Mouse (Mus musculus): ENCODE results near the gene Eif2b3. TPM values are rescaled to one million over a fixed set of nuclear protein-coding genes. Genes with fewer than 3 reads are reported as not detected.

The Eif2b3 gene
- polyA plus RNA-seq, 1 experiment from 2014 or later, result 52.0 TPM

DNA sequence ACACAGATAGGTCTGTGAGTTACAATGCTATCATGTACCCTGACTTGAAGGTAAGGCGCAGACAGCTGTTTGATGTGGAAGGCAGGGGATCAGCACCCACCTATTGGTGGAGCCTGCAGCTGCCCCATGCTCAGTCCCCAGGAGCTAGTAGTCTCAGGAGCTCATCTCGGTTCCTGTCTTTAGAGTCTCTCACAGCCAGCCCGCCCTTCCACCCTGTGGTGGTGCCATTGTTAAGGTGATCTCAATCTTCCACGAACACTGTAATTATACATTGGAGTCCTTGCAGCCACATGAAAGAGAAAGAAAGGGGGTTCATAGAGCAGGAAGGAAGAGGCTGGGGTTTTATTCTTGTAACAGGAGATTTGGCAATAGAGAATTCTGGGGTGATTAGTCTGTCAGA lies 80.8 kb downstream of the Eif2b3 start:
- H3K36me3 ChIP-seq (replicated peaks; ENCODE audit: control insufficient read depth, insufficient read depth, low read depth, low read length), result no peaks in the 10 kb centered on the region
- H3K4me3 ChIP-seq (ENCODE audit: low read depth, low read length), result no peak overlapping the region

DNA sequence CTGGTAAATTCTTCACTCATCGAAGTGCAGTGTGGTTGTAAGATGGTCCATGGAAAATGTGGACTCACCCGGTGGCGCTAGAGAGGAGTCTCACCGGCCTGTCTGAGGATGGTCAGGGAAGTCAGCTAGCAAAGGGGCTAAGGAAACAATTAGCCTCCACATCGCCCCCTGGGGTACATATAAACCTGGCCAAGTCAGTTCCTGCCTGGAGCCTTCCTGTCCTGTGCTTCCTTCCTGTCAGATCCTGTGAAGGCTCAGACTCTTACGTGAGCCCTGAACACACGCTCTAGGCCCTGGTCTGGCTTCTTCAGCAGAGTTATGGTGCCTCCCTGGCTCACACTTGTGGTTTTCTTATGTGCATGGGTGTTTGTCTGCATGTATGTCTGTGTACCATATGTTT lies 82.0 kb downstream of the Eif2b3 start:
- Histone ChIP-seq H3K27ac (replicated peaks; ENCODE audit: low read depth, low read length) (no peak overlapping the region), H3K4me3 (ENCODE audit: low read depth, low read length) (no peak overlapping the region), H3K27me3 (ENCODE audit: control insufficient read depth, insufficient read depth, low read length) (no peaks in the 10 kb centered on the region), H3K36me3 (replicated peaks; ENCODE audit: control insufficient read depth, insufficient read depth, low read depth, low read length) (no peaks in the 10 kb centered on the region; the same call in 1 of the 2 replicates), H3K9me3 (replicated peaks; ENCODE audit: control insufficient read depth, low read length) (no peaks in the 10 kb centered on the region), H3K4me2 (ENCODE audit: low read depth, low read length) (no peak overlapping the region), H3K9ac (replicated peaks; ENCODE audit: low read length) (0 out of 2 replicates have a peak overlapping the region, but pooled peaks have one; percentile 22), H3K4me1 (ENCODE audit: control insufficient read depth, insufficient read depth, low read length) (no peaks in the 10 kb centered on the region; the same call in 1 of the 2 replicates)
- DNase-seq (ENCODE audit: low spot score), result peak; percentile 52
- no peak for ATAC-seq (replicated peaks; ENCODE audit: insufficient number of reproducible peaks, low FRiP score, low TSS enrichment, low read depth)
- WGBS, result 43% methylated on average over 7 of the region's 7 CpGs

More for the DNA sequence above, 80.8 kb downstream of the Eif2b3 start:
- DNase-seq (ENCODE audit: low spot score), result no peak
- no peaks in the 10 kb centered on the region for H3K9me3 ChIP-seq (replicated peaks; ENCODE audit: control insufficient read depth, low read length)
- no peak for ATAC-seq (replicated peaks; ENCODE audit: insufficient number of reproducible peaks, low FRiP score, low TSS enrichment, low read depth)
- WGBS, result 67% methylated on average over 4 of the region's 4 CpGs
- H3K4me1 ChIP-seq (ENCODE audit: control insufficient read depth, insufficient read depth, low read length), result no peaks in the 10 kb centered on the region; the same call in 1 of the 2 replicates
- no peak overlapping the region for H3K27ac ChIP-seq (replicated peaks; ENCODE audit: low read depth, low read length)
- no peak overlapping the region for H3K9ac ChIP-seq (replicated peaks; ENCODE audit: low read length)
- H3K4me2 ChIP-seq (ENCODE audit: low read depth, low read length), result no peak overlapping the region
- H3K27me3 ChIP-seq (ENCODE audit: control insufficient read depth, insufficient read depth, low read length), result no peaks in the 10 kb centered on the region

DNA sequence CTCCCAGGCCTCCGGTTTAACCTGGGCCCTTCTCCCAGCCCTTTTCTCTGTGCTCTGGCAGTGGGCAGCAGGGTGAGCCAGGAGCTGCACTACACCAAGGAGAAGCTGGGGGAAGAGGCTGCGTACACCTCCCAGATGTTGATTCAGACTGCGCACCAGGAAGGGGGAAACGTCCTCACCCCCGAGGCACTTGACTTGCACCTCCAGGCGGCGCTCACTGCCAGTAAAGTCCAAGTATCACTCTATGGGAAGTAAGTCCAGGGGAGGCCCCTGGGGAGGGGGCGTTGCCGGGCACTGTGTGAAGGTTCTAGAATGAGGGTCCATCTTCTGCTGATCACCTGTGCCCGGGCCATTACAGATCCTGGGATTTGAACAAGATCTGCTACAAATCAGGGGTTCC lies 85.5 kb downstream of the Eif2b3 start:
- Histone ChIP-seq H3K9ac (replicated peaks; ENCODE audit: low read length) (no peak overlapping the region), H3K4me3 (ENCODE audit: low read depth, low read length) (no peak overlapping the region), H3K27ac (replicated peaks; ENCODE audit: low read depth, low read length) (no peak overlapping the region), H3K4me1 (ENCODE audit: control insufficient read depth, insufficient read depth, low read length) (no peaks in the 10 kb centered on the region), H3K9me3 (replicated peaks; ENCODE audit: control insufficient read depth, low read length) (no peaks in the 10 kb centered on the region), H3K4me2 (ENCODE audit: low read depth, low read length) (no peak overlapping the region), H3K36me3 (replicated peaks; ENCODE audit: control insufficient read depth, insufficient read depth, low read depth, low read length) (no peaks in the 10 kb centered on the region; the same call in 1 of the 2 replicates), H3K27me3 (ENCODE audit: control insufficient read depth, insufficient read depth, low read length) (no peaks in the 10 kb centered on the region)
- DNase-seq (ENCODE audit: low spot score), result no peak
- ATAC-seq (replicated peaks; ENCODE audit: insufficient number of reproducible peaks, low FRiP score, low TSS enrichment, low read depth), result no peak
- 79% methylated on average over 10 of the region's 10 CpGs for WGBS

- 0 out of 2 replicates have a peak overlapping the region, but pooled peaks have one; percentile 25 for H3K9ac ChIP-seq (replicated peaks; ENCODE audit: low read length)
- no peaks in the 10 kb centered on the region for H3K27me3 ChIP-seq (ENCODE audit: control insufficient read depth, insufficient read depth, low read length)
- H3K9me3 ChIP-seq (replicated peaks; ENCODE audit: control insufficient read depth, low read length), result no peaks in the 10 kb centered on the region
- H3K27ac ChIP-seq (replicated peaks; ENCODE audit: low read depth, low read length), result no peak overlapping the region
- no peaks in the 10 kb centered on the region; the same call in 1 of the 2 replicates for H3K36me3 ChIP-seq (replicated peaks; ENCODE audit: control insufficient read depth, insufficient read depth, low read depth, low read length)
- no peak overlapping the region for H3K4me3 ChIP-seq (ENCODE audit: low read depth, low read length)
- no peak overlapping the region for H3K4me2 ChIP-seq (ENCODE audit: low read depth, low read length)
- ATAC-seq (replicated peaks; ENCODE audit: insufficient number of reproducible peaks, low FRiP score, low TSS enrichment, low read depth), result no peak
- no peaks in the 10 kb centered on the region for H3K4me1 ChIP-seq (ENCODE audit: control insufficient read depth, insufficient read depth, low read length)
- WGBS, result 71% methylated on average over 10 of the region's 10 CpGs
- no peak for DNase-seq (ENCODE audit: low spot score)
These were observed 85.9 kb downstream of the Eif2b3 start for GRCm38 (mm10) chr4:117105127-117105526.

- H3K4me1 ChIP-seq (ENCODE audit: control insufficient read depth, insufficient read depth, low read length), result no peaks in the 10 kb centered on the region
- WGBS, result 89% methylated on average over 18 of the region's 18 CpGs
- no peak overlapping the region for H3K4me2 ChIP-seq (ENCODE audit: low read depth, low read length)
- DNase-seq (ENCODE audit: low spot score) (no peak), ATAC-seq (replicated peaks; ENCODE audit: insufficient number of reproducible peaks, low FRiP score, low TSS enrichment, low read depth) (no peak)
- H3K9ac ChIP-seq (replicated peaks; ENCODE audit: low read length), result no peak overlapping the region
- H3K9me3 ChIP-seq (replicated peaks; ENCODE audit: control insufficient read depth, low read length), result no peaks in the 10 kb centered on the region
- no peaks in the 10 kb centered on the region for H3K27me3 ChIP-seq (ENCODE audit: control insufficient read depth, insufficient read depth, low read length)
- H3K4me3 ChIP-seq (ENCODE audit: low read depth, low read length), result no peak overlapping the region
- H3K36me3 ChIP-seq (replicated peaks; ENCODE audit: control insufficient read depth, insufficient read depth, low read depth, low read length), result no peaks in the 10 kb centered on the region; the same call in 1 of the 2 replicates
- no peak overlapping the region for H3K27ac ChIP-seq (replicated peaks; ENCODE audit: low read depth, low read length)
These were observed 88.8 kb downstream of the Eif2b3 start for GRCm38 (mm10) chr4:117107813-117108523.

GRCm38 (mm10) chr4:117108524-117108849 lies 89.3 kb downstream of the Eif2b3 start:
- Histone ChIP-seq H3K4me2 (ENCODE audit: low read depth, low read length) (no peak overlapping the region), H3K27me3 (ENCODE audit: control insufficient read depth, insufficient read depth, low read length) (no peaks in the 10 kb centered on the region), H3K36me3 (replicated peaks; ENCODE audit: control insufficient read depth, insufficient read depth, low read depth, low read length) (peaks cover 2% of the 10 kb centered on the region; the same call in 1 of the 2 replicates), H3K9me3 (replicated peaks; ENCODE audit: control insufficient read depth, low read length) (no peaks in the 10 kb centered on the region), H3K9ac (replicated peaks; ENCODE audit: low read length) (no peak overlapping the region), H3K4me3 (ENCODE audit: low read depth, low read length) (no peak overlapping the region), H3K27ac (replicated peaks; ENCODE audit: low read depth, low read length) (no peak overlapping the region), H3K4me1 (ENCODE audit: control insufficient read depth, insufficient read depth, low read length) (no peaks in the 10 kb centered on the region)
- DNase-seq (ENCODE audit: low spot score) (no peak), ATAC-seq (replicated peaks; ENCODE audit: insufficient number of reproducible peaks, low FRiP score, low TSS enrichment, low read depth) (no peak)
- WGBS, result 89% methylated on average over 6 of the region's 6 CpGs

DNA sequence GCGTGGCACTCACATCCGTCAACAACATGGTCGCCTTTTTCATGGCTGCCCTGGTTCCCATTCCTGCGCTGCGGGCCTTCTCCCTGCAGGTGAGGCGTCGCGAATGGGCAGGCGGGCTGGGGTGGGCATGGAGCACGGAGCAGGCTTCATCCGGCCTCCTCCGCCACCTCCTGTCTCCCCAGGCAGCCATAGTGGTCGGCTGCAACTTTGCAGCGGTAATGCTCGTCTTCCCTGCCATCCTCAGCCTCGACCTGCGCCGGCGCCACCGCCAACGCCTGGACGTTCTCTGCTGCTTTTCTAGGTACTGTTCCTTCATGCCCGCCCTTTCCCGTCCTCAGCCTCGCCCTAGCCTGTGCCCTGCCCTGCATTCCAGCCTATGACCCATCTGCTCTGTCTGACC lies 90.1 kb downstream of the Eif2b3 start:
- WGBS, result 89% methylated on average over 25 of the region's 25 CpGs
- no peak overlapping the region for H3K4me3 ChIP-seq (ENCODE audit: low read depth, low read length)
- ATAC-seq (replicated peaks; ENCODE audit: insufficient number of reproducible peaks, low FRiP score, low TSS enrichment, low read depth) (no peak), DNase-seq (ENCODE audit: low spot score) (no peak)
- no peak overlapping the region for H3K9ac ChIP-seq (replicated peaks; ENCODE audit: low read length)
- no peaks in the 10 kb centered on the region for H3K27me3 ChIP-seq (ENCODE audit: control insufficient read depth, insufficient read depth, low read length)
- H3K4me1 ChIP-seq (ENCODE audit: control insufficient read depth, insufficient read depth, low read length), result no peaks in the 10 kb centered on the region
- no peaks in the 10 kb centered on the region for H3K9me3 ChIP-seq (replicated peaks; ENCODE audit: control insufficient read depth, low read length)
- no peak overlapping the region for H3K27ac ChIP-seq (replicated peaks; ENCODE audit: low read depth, low read length)
- no peak overlapping the region for H3K4me2 ChIP-seq (ENCODE audit: low read depth, low read length)
- peaks cover 2% of the 10 kb centered on the region; the same call in 1 of the 2 replicates for H3K36me3 ChIP-seq (replicated peaks; ENCODE audit: control insufficient read depth, insufficient read depth, low read depth, low read length)

DNA sequence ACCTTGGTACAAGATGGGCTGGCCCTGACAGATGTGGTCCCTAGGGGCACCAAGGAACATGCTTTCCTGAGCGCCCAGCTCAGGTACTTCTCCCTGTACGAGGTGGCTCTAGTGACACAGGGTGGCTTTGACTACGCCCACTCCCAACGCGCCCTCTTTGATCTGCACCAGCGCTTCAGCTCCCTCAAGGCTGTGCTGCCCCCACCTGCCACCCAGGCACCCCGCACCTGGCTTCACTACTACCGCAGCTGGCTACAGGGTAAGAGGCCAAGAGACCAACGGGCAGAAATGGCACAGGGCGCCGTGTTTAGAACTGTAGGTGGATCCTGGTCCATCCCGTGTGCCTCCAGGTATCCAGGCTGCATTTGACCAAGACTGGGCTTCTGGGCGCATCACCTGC lies 91.0 kb downstream of the Eif2b3 start:
- Histone ChIP-seq H3K4me3 (ENCODE audit: low read depth, low read length) (no peak overlapping the region), H3K4me2 (ENCODE audit: low read depth, low read length) (no peak overlapping the region), H3K9ac (replicated peaks; ENCODE audit: low read length) (no peak overlapping the region), H3K36me3 (replicated peaks; ENCODE audit: control insufficient read depth, insufficient read depth, low read depth, low read length) (peaks cover 2% of the 10 kb centered on the region; the same call in 1 of the 2 replicates), H3K4me1 (ENCODE audit: control insufficient read depth, insufficient read depth, low read length) (no peaks in the 10 kb centered on the region), H3K27me3 (ENCODE audit: control insufficient read depth, insufficient read depth, low read length) (no peaks in the 10 kb centered on the region), H3K9me3 (replicated peaks; ENCODE audit: control insufficient read depth, low read length) (no peaks in the 10 kb centered on the region), H3K27ac (replicated peaks; ENCODE audit: low read depth, low read length) (no peak overlapping the region)
- ATAC-seq (replicated peaks; ENCODE audit: insufficient number of reproducible peaks, low FRiP score, low TSS enrichment, low read depth) (no peak), DNase-seq (ENCODE audit: low spot score) (no peak)
- WGBS, result 89% methylated on average over 13 of the region's 13 CpGs
